Mouse (Mus musculus) retina, postnatal 1 day (tissue): Measurements from ENCODE around the gene Tsg101.
A peak's percentile ranks its signal among the peaks of the same experiment; 100 is the strongest.

ENCODE experiments used
- DNase-seq: peaks from one replicate; pipeline ENCODE4 v3.0.0-alpha.2; 2012

Tsg101 gene

DNA sequence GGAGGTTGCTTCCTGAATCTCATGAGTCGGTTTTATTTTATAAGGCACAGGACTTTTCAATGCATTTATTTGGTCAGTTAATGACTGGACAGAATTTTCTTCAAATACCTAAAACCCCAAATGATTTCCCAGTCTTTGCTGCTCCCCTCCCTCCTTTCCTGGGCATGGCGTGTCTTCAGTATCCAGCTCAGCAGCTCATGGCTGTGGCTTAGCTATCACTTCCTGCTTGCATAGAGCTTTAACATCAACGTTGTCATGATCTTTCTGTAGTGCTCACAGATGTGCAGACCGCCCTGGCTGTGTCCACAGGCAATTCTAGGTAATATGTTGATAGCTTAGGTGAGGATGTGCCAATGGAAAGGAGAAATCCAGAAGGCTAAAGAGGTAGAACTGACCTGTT lies 47.8 kb downstream of the Tsg101 start:
- no peak for DNase-seq

DNA sequence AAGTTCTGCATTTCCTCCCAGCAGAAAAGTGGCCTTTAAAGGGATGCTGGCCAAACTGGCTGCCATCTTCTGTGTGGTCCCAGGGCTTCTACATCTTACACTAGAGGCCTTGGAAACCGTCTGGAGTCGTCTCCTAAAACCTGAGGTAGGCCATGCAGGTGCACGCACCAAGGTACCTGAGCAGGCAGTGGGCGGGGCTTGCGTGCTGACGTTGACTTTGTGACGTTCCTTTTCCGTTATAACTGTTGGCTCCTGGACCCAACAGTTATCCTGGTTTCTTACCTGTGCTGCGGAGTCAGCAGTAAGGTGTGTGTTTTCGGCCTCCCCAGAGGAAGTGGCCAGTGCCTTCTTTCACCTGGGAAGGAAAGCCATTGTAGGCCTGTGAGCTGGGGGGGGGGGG lies 58.8 kb downstream of the Tsg101 start, which contains the start of gene Ldhc:
Gene Ldhc (plus strand): TSS at position 208 of the 400 bp plus-strand sequence.
- DNase-seq = no peak

DNA sequence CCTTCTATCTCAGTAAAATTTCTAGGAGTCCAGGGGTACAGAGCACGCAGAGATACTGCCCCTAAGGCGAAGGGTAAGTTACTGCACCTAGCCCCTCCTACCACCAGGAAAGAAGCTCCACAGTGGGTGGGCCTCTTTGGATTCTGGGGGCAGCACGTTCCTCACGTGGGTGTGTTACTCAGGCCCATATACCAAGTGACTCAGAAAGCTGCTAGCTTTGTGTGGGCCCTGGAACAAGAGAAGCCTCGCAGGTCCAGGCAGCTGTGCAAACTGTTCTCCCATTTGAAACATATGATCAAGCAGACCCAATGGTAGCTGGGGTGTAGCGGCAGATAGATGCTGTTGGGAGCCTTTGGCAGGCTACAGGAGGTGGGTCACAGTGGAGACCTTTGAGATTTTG lies 60.7 kb downstream of the Tsg101 start:
- no peak for DNase-seq

DNA sequence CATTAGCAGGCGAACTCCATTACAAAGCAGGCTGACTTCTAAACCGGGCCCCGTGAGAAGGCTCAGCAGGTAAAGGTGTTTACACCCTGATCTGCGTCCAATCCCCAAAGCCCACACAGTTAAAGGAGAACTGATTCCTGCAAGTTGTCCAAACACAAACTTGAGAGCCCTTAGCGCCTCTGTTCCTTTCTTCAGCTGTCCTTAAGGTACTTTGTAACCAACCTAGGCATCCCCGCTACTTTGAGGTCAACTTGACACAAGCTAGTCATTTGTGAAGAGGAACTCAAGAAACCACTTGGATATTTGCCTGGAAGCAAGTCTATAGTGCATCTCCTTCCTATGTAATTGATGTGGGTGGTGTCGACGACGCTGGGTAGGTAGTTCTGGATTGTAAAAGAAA lies 62.3 kb downstream of the Tsg101 start:
- DNase-seq = no peak

- no peak for DNase-seq
These were observed 63.8 kb downstream of the Tsg101 start for GRCm38 (mm10) chr7:46855866-46856560.

DNA sequence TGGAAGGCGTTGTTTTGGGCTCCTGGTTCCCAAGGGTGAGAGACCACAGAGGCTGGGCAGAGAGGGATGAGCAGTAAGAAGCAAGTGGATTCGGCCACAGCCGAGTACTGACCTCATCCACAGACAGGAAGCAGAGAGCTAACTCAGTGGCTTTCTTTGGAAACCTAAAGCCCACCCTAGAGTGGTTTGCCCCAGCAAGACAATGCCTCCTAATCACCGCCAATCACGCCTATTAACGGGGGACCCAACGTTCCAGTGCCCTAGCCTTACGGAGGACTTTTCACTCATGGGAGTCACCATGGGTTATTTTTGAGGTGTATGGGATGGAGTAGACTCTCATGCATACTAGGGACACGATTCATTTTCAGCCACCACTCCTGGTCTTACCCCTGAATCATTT lies 66.4 kb downstream of the Tsg101 start:
- no peak for DNase-seq

DNA sequence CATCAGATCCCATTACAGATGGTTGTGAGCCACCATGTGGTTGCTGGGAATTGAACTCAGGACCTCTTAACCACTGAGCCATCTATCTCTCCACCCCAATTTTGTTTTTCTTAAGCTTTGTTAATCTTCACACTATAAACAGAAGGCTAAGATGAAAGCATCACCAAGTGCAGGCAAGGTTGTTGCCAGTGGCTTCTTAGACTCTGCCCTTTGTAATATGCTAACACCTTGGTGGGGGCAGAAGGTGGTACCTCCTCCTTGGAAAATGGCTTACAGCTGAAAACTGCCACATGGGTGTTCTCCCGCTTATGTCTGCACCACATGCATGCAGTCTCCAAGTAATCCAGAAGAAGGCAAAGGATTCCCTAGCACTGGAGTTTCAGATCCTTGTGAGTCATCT lies 67.1 kb downstream of the Tsg101 start:
- no peak for DNase-seq

GRCm38 (mm10) chr7:46851026-46851425 lies 68.7 kb downstream of the Tsg101 start:
- peak; percentile 29 for DNase-seq

- DNase-seq = no peak
These were observed 70.5 kb downstream of the Tsg101 start for GRCm38 (mm10) chr7:46849287-46849686.

GRCm38 (mm10) chr7:46846486-46847244 lies 73.1 kb downstream of the Tsg101 start:
- peak; percentile 89 for DNase-seq

DNA sequence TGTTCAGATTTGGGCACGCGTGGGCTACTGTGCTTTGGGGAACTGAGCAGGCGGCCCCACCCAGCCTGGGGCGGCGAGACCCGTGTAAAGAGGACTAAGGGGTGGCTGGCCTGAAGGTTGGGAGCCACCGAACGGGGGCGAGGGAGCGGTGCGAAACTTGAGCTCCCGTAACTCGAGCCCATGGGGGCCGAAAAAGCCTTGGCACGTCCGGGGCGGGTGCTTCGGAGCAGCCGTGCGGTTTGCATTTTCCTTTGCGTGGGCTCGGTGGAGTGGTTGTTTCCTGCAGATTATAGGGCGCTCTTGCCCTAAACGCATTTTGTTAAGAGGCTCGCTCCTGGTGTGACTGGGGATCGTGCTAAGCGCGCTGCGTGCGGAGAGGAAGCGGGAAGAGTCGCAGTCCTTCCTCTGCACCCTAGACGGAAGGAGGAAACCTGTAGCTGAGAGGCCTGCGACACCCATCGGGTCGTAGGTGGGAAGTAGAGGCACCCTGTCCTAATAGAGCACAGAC lies 73.7 kb downstream of the Tsg101 start:
- DNase-seq = no peak

DNA sequence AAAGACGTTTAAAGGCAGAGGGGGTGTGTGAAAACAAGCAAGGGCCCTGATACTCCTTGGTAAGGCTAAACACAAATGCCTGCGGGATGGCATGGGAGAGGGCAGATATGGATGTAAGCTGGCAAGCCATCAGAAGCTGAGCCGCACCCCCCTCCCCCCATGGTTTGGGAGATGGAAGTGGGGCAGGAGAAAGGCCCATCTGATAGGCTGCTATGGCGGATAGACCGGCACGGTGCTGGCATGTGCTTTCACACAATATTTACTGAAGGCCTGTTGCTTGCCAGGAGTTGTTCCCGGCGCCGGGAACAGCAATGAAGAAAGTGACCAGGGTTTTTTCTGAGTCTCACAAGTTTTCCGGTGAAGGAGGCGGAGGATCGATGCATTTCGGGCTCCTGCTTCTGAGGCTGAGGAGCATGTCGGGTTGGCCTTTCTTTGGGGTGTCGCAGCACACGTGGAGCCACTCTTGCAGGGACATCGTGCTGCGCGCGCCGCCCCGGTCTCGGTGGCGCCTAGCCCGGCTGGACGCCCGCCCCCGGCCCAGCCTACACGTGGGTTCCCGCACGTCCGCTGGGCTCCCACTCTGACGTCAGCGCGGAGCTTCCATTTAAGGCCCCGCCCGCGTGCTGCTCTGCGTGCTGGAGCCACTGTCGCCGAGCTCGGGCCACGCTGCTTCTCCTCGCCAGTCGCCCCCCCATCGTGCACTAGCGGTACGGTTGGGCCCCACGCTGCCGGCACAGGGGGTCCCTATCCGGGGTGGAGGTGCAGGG lies 74.4 kb downstream of the Tsg101 start:
- DNase-seq = peak; percentile 96

DNA sequence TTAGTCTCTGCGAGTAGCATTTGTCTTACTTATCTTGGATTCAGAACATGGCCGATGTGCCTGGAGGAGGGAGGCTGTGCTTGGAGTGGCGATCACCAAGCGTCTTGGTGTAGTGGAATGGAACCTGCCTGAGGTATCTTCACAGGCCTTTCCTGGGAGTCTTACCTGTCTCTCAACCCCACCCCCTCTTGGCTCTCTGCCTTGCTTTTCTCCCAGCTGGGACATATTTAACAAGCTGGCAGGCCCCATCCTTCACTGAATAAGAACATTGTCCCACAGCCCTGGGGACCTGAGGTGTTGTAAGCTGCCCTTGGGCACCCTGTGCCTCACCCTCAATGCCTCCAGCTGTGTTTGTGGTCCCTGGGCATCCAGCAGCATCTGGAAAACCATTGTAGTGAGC lies 76.2 kb downstream of the Tsg101 start:
- no peak for DNase-seq

DNA sequence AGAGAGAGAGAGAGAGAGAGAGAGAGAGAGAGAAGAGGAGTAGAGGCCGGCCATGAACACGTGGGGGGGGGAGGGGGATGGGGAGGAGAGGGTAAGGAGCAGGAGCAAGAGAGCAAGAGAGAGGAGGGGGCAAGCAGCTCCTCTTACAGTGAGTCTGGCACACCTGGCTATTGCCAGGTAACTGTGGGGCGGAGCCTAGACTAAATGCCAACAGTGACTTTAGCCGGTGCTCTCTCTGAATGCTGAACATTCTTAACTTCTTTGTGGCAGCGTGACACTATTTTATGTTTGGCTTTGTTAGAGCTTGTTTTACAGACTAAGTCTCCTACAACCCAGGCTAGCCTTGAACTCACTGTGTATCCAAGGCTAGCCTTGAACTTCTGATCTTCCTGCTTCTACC lies 77.5 kb downstream of the Tsg101 start:
- no peak for DNase-seq

DNA sequence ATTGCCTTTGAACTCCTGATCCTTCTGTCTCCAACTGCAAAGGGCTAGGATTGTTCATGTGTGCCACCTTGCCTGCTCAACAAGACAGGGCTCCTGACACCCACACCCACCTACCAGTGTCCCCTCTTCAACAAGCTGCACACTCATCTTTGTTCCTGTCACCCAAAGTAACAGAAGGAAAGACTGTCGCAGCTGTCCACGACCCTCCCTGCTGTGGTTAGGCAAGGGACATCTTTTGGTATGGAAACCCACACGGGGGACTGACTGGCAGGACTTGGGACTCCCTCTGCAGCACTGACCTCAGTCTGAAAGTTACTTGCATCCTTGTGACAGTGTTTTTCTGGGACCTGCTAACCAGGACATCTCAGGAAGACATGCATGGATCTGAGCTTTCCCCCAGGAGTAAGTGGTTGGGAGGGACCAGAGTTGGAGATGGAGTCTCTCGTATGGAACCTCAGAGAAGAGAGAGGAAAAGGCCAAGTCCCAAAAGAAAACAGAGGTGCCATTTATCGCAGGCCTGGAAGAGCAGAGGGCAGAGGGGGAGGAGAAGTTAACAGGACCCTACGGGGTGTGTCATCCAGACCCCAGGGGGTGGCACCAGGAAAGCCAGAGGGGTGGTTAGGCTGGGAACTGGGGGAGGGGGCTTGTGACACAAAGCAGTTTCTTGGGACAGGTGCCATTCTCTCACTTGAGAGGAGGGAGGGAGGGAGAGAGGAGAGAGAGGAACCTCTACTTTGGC lies 78.8 kb downstream of the Tsg101 start, which contains the start of gene Ldha:
Gene Ldha (plus strand): TSS at position 689 of the 739 bp plus-strand sequence.
- DNase-seq = no peak

DNA sequence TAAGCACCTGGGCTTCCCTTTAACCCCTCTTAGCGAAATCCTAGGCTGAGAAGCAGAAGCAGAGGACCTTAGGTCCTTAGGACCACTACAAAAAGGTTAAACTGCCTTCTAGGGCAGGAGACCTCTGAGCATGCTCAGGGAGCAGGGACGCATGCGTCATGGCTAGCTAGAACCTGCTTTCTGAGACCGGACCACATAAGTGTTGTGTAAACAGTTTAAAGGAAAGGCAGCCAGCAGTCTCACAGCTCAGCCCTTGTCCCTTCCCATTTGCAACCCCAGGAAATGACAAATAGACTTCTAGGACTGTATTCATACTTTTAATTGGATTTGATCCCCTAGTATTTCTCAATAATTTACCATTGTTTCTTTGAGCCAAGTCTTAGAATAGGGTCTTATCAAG lies 79.4 kb downstream of the Tsg101 start:
- DNase-seq = no peak

DNA sequence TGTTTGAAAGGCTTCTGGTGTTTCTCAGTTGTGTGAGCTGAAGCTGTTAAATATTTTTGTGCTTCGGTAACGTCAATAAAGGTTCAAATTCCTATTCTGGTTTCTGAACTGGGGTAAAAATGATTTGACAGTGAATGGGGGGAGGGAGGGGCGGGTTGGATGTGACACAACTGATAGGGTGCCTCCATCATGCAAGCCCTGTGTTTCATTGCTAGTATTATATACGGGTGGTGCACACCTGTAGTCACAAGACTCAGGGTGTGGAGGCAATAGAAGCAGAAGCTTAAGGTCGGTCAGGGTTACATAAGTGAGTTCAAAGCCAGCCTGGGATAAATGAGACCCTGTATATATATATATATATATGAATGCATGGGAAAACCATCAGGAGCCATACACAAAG lies 79.9 kb downstream of the Tsg101 start:
- DNase-seq = no peak

DNA sequence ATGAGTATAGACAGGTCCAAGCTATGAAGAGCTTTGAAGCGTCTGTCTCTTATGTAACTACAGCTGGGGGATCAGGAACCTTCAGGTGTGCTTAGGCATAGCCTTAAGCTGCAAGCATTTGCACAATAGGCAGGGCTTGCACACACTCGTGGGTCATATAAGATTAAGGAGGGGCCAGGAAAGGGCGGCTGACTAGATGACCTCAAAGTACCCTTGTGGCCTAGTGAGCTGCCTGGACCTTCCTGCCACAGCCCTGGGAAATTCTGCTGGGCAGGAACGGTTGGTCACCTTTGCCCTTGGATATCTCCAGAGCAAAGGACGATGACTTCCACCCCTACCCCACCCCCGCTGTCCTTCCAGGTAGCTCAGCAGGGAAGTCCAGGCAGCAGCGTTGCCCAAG lies 80.3 kb downstream of the Tsg101 start:
- DNase-seq = peak; percentile 77
